Mouse (Mus musculus): ENCODE measurements around the gene Tbc1d8b. TPM values are rescaled to one million over a fixed set of nuclear protein-coding genes. Genes with fewer than 3 reads are reported as not detected.

Gene Tbc1d8b
- total and polyA plus RNA-seq, 3 experiments = 1.8 to 2.3 (median 2.2) TPM

DNA sequence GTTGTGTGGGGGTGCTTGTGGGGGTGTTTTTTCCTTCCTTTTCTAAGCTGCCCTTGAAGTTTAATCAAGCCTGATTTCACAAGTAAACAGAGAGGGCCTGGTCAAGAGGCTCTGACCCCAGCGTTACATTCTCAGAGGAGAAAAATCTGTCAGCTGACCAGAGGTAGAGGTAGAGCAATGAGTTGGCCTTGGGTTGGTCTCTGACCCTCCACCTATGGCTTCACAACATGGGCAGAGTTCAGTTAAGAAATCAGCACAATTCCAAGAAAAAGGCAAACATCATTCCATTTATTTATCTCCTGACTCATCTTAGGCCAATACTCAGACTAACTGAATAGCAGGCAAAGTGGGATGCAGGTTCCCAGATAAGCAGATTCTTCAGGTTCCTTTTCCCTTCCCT, 94.1 kb downstream of the Tbc1d8b start:
- DNase-seq (ENCODE audit: extremely low read depth) = no peak
- no peak for TF ChIP-seq RCOR1 (conservative IDR thresholded peaks at IDR 0.05; ENCODE audit: low read depth, low read length)
- no peak for TF ChIP-seq ZMIZ1 (IDR thresholded peaks at IDR 0.05; ENCODE audit: low read depth, low read length)
- no peak for TF ChIP-seq SMC3 (IDR thresholded peaks at IDR 0.05; ENCODE audit: low read depth, low read length)
- no peak for TF ChIP-seq TCF12 (IDR thresholded peaks at IDR 0.05; ENCODE audit: low read depth, low read length)
- no peak for TF ChIP-seq CTCF (conservative IDR thresholded peaks at IDR 0.05 in 1 of 2, IDR thresholded peaks at IDR 0.05 in 1 of 2; ENCODE audit: low read depth in 2 of 2, low read length in 2 of 2)
- TF ChIP-seq ZC3H11A (IDR thresholded peaks at IDR 0.05; ENCODE audit: low read depth, low read length) = no peak
- no peak for TF ChIP-seq ZKSCAN1 (IDR thresholded peaks at IDR 0.05; ENCODE audit: borderline replicate concordance, low read depth, low read length)
- TF ChIP-seq MAFK (IDR thresholded peaks at IDR 0.05; ENCODE audit: insufficient replicate concordance, low read length) = no peak
- Histone ChIP-seq H3K4me1 (ENCODE audit: control insufficient read depth in 1 of 2, insufficient read depth in 2 of 2) (no peaks in the 10 kb centered on the region), H3K27me3 (replicated peaks) (no peaks in the 10 kb centered on the region), H3K79me2 (replicated peaks; ENCODE audit: control insufficient read depth, extremely low read depth, insufficient read depth, poor library complexity, severe bottlenecking) (no peaks in the 10 kb centered on the region), H3K4me2 (ENCODE audit: insufficient read depth, low read depth, poor library complexity, severe bottlenecking) (no peak overlapping the region), H3K36me3 (replicated peaks in 1 of 2; ENCODE audit: control insufficient read depth in 1 of 2, insufficient read depth in 1 of 2, low read length in 1 of 2) (no peaks in the 10 kb centered on the region), H3K9ac (ENCODE audit: insufficient read depth, low read depth) (no peak overlapping the region), H3K9me3 (replicated peaks; ENCODE audit: low read length) (no peaks in the 10 kb centered on the region), H3K4me3 (replicated peaks in 1 of 3; ENCODE audit: low read depth in 2 of 3, low read length in 2 of 3, poor library complexity in 1 of 3) (no peak overlapping the region), H3K27ac (ENCODE audit: insufficient read depth, low read depth) (no peak overlapping the region)
- dilution Hi-C loops (cut with MboI; ENCODE audit: extremely low pct_ligation_motif_present, extremely low pct_unique_long_range_greater_than_20kb, low sequenced_read_pairs) (no loop called here), in situ Hi-C loops (cut with MboI; ENCODE audit: low pct_ligation_motif_present, low pct_unique_long_range_greater_than_20kb, low sequenced_read_pairs) (loop anchor here (10.0 kb wide), 1 partner anchor 56 kb away; no protein-coding TSS in a partner anchor)

DNA sequence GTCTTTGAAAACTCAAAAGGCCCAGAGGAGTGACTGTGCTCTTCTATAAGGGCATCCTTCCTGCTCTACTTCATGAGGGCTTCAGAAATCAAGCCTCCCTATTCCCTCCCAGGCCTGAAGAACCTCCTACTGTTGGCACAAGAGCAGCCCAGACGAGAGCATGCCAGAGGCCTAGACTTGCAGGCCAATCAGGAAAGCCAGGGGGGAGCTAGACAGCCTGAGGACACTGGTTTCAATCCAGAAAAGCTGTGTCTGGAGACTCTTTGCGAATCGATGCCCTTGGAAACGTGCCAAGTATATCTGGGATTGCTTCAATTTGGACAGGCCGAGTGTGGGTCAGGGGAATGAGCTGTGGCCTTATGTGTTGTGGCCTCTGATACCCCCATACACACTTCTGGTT, 94.6 kb downstream of the Tbc1d8b start:
- no peaks in the 10 kb centered on the region for H3K4me1 ChIP-seq (ENCODE audit: control insufficient read depth in 1 of 2, insufficient read depth in 2 of 2)
- H3K36me3 ChIP-seq (replicated peaks in 1 of 2; ENCODE audit: control insufficient read depth in 1 of 2, insufficient read depth in 1 of 2, low read length in 1 of 2) = no peaks in the 10 kb centered on the region
- H3K4me2 ChIP-seq (ENCODE audit: insufficient read depth, low read depth, poor library complexity, severe bottlenecking) = no peak overlapping the region
- dilution Hi-C loops (cut with MboI; ENCODE audit: extremely low pct_ligation_motif_present, extremely low pct_unique_long_range_greater_than_20kb, low sequenced_read_pairs) (no loop called here), in situ Hi-C loops (cut with MboI; ENCODE audit: low pct_ligation_motif_present, low pct_unique_long_range_greater_than_20kb, low sequenced_read_pairs) (loop anchor here (10.0 kb wide), 1 partner anchor 55 kb away; no protein-coding TSS in a partner anchor)
- no peak for TF ChIP-seq MEF2A (IDR thresholded peaks at IDR 0.05; ENCODE audit: borderline replicate concordance, low read depth, low read length)
- H3K27me3 ChIP-seq (replicated peaks) = no peaks in the 10 kb centered on the region
- H3K4me3 ChIP-seq (replicated peaks in 1 of 3; ENCODE audit: low read depth in 2 of 3, low read length in 2 of 3, poor library complexity in 1 of 3) = no peak overlapping the region
- H3K9me3 ChIP-seq (replicated peaks; ENCODE audit: low read length) = no peaks in the 10 kb centered on the region
- no peak overlapping the region for H3K27ac ChIP-seq (ENCODE audit: insufficient read depth, low read depth)
- no peak overlapping the region for H3K9ac ChIP-seq (ENCODE audit: insufficient read depth, low read depth)
- no peaks in the 10 kb centered on the region for H3K79me2 ChIP-seq (replicated peaks; ENCODE audit: control insufficient read depth, extremely low read depth, insufficient read depth, poor library complexity, severe bottlenecking)
- no peak for DNase-seq (ENCODE audit: extremely low read depth)

DNA sequence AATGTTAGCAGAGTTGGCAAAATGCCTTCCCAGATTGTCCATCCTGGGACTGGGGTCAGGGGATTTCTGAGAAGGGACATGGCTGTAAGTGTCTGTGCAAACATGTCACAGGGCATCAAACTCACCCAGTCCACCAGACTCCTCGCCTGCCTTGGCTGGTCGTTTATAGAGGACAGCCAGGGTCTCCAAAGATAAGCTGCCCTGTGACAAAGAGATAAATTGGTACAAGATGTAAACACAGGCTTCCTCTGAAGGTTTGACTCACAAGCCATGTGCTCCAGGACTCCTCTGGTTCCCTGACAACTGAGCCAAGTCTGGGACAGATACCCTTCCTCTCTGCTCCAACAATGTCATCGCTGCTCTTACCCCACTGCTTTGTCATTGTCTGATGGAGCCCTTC, 96.2 kb downstream of the Tbc1d8b start:
- Histone ChIP-seq H3K36me3 (replicated peaks in 1 of 2; ENCODE audit: control insufficient read depth in 1 of 2, insufficient read depth in 1 of 2, low read length in 1 of 2) (no peaks in the 10 kb centered on the region), H3K4me2 (ENCODE audit: insufficient read depth, low read depth, poor library complexity, severe bottlenecking) (no peak overlapping the region), H3K79me2 (replicated peaks; ENCODE audit: control insufficient read depth, extremely low read depth, insufficient read depth, poor library complexity, severe bottlenecking) (no peaks in the 10 kb centered on the region), H3K9ac (ENCODE audit: insufficient read depth, low read depth) (no peak overlapping the region), H3K4me3 (replicated peaks in 1 of 3; ENCODE audit: low read depth in 2 of 3, low read length in 2 of 3, poor library complexity in 1 of 3) (no peak overlapping the region), H3K27me3 (replicated peaks) (no peaks in the 10 kb centered on the region), H3K9me3 (replicated peaks; ENCODE audit: low read length) (no peaks in the 10 kb centered on the region), H3K4me1 (ENCODE audit: control insufficient read depth in 1 of 2, insufficient read depth in 2 of 2) (no peaks in the 10 kb centered on the region), H3K27ac (ENCODE audit: insufficient read depth, low read depth) (no peak overlapping the region)
- in situ Hi-C loops (cut with MboI; ENCODE audit: low pct_ligation_motif_present, low pct_unique_long_range_greater_than_20kb, low sequenced_read_pairs) (no loop called here), dilution Hi-C loops (cut with MboI; ENCODE audit: extremely low pct_ligation_motif_present, extremely low pct_unique_long_range_greater_than_20kb, low sequenced_read_pairs) (no loop called here)
- DNase-seq (ENCODE audit: extremely low read depth) = no peak
- no peak for TF ChIP-seq SIN3A (IDR thresholded peaks at IDR 0.05; ENCODE audit: low read length)
- no peak for TF ChIP-seq POLR2A (IDR thresholded peaks at IDR 0.05; ENCODE audit: low read depth, low read length)
- TF ChIP-seq ZC3H11A (IDR thresholded peaks at IDR 0.05; ENCODE audit: low read depth, low read length) = no peak
- no peak for TF ChIP-seq CHD1 (IDR thresholded peaks at IDR 0.05; ENCODE audit: low read depth, low read length)
